Mouse (Mus musculus) heart, postnatal 0 days (tissue): ENCODE data around the gene Fyb2.

ENCODE experiments used
- CTCF ChIP-seq: IDR thresholded peaks from 2 replicates; pipeline ENCODE4 v1.5.1; 2016; ENCODE audit warnings: antibody characterized with exemption, control low read depth, low read depth
- EP300 ChIP-seq: IDR thresholded peaks from 2 replicates; pipeline ENCODE4 v1.6.1; 2016; ENCODE audit warnings: antibody characterized with exemption, low read depth

DNA sequence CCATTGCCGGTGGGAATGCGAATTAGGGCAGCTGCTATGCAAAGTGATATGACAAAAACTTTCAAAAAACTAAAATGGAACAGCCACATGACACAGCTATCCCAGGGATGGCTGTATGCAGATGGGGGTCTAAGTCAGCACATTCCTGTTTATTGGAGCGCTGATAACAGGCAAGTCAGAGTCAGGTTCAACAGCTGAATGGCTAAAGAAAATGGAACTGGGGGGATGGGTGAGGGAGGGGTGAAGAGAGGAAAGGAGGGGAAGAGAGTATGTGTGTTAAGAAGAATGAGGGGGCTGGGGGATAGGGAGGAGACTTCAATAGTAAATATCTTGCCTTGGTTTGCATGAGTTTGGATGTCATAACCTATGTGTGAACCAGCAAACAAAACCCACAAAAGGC lies 79.0 kb downstream of the Fyb2 start:
- no peak for TF ChIP-seq CTCF
- TF ChIP-seq EP300, result no peak
